Mouse (Mus musculus) liver, embryonic 14.5 days (tissue): ENCODE measurements around the gene Gmnn.

Source experiments
- CTCF ChIP-seq: IDR thresholded peaks from 2 replicates; pipeline ENCODE4 v1.5.1; 2016; ENCODE audit warnings: antibody characterized with exemption, low read depth, control low read depth
- EP300 ChIP-seq: IDR thresholded peaks from 2 replicates; pipeline ENCODE4 v1.6.1; 2016; ENCODE audit warnings: antibody characterized with exemption, low read depth

DNA sequence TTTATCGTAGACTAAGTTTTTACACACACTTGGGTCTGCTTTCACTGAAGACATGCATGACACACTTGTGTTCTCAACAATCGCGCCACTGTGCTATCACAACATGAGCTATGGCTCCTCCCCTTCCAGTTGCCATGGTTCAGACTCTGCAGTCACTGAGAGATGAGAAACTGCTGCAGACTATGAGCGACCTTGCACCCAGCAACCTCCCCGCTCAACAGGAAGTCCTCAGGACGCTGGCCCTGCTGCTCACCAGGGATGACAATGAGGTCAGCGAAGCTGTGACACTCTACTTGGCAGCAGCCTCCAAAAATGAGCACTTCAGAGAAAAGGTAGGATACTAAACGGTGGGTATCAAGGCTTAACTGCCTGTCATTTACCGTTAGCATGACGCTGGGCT, 40.2 kb downstream of the Gmnn start:
- no peak for TF ChIP-seq CTCF
- no peak for TF ChIP-seq EP300
